Mouse (Mus musculus): Measurements from ENCODE around the gene Enpp1.

Enpp1 gene

DNA sequence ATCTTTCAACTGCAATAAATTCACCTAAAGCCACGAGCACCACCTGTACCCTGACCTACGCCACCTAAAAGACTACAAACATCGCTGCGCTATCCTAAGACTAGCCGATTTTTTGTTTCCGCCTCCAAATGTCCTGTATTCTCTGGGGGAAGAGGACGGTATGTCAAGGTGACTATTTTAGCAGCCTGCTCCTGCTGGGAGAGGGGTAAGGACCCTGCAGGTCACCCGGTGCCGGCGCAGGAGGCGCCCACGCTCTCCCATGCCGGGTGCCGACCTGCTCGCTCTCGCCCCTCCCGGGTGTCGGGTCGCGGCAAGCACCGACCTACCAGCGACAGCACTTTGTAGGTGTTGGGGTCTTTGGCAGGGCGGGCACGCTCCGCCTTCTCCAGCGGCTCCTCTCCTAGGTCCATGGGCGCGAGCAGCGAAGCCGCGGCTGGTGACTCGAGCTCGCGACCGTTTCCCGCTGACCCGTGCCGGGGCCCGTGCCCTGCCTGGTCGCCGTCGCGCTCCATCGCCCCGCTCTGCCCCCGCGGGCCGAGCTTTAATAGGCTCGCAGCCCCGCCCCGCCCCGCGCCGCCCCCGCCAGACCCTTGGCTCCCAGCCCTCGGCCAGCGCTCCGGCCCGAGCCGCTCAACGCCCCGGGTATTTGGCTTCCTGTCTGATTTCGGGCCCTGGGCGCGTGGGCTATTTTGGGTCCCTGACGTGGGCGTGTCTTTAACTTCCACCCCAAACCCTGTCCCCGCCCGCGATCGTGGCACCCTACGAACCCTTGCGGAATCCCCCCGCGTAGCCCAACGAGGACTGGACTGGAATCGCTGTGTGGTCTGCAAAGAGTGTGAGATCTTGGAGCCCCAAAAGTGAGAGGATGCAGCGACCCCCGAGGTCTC lies at the start of gene Enpp1:
TSS of gene Enpp1 (minus strand) at position 680 of the 887 bp plus-strand sequence.
- DNase-seq (ENCODE audit: low read depth, low spot score), result no peak

DNA sequence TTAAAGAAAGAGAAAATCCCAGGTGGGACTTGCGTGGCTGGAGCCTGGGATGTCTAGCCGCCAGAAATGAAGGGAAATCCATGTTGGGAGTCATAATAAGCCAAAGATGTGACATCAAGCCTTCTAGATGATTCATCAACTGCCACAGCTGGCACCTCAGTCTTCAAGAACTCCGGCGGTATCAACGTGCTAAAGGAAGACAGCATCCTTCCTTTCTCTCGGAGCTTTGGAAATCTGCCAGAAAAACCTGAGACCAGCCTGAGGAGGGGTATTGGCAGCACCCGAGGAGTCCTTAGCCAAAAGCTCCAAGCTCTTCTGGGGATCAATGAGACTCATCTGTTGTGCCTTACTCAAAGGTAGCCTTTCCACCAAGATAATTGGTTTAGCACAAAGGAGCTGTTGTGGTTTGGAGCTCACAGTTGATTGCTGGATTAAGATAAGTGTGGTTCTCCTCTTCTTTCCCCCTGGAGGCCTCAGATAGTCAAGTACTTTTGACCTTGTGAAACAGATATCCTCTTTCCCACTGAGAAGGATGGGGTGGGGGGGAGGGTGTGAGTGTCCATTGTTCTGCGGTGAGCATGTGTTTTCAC lies 46.5 kb upstream of the Enpp1 start:
- DNase-seq (ENCODE audit: low read depth, low spot score), result no peak

DNA sequence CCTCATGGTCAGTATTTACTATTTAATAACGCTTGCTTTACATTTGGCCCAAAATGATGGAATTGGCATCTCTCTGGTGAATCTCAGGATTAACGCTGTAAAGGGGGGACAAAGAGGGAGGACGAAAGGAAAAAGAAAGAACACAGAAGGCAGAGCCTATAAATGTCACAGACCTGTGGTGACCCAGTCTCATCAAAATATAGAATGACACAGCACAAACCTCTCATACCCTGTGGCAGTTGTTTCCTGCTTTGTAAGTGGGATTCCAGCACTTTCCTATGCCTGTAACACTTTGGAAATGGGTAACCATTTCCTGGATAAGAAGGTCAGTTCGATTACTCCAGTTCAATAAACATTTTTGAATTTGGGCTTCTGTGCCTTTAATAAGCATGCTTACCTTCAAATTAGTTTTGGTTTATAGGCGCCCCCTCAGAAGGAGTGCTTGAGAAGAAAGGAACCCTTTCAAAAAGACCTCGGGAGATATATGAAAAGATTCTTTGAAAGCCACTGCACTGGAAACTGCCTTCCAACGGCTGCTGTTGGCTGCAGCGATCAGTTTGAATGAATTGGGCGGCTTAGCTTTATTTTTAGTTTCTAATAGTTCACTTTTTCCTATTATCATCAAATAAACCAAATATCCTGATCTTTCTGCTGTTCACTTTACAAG lies 43.0 kb upstream of the Enpp1 start:
- DNase-seq (ENCODE audit: low read depth, low spot score), result no peak

DNA sequence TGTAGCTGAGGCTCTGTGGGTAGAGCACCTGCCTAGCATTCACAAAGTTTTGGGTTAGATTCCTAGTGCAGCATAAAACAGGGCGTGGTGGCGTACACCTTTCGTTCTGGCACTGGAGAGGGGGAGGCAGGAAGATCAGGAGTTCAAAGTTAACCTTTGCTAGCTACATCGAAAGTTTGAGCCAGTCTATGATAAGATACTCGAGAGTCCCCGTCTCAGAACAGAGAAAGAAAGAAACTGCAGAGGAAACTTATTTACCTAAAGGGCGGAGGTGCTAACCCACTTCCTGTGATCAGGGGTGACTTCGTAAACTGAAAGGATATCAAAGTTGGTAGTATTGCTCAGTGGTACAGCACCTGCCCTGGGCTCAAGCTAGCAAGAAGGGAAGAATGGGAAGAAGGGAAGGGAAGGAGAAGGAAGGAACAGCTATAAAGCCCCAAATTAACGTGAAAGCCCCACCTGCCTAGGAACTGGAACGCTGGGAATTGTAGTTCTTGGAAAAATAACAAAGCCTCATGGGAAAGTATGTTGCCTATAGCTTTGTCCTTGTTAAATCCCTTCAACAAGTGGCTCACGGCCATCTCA lies 42.4 kb upstream of the Enpp1 start:
- DNase-seq (ENCODE audit: low read depth, low spot score), result no peak

DNA sequence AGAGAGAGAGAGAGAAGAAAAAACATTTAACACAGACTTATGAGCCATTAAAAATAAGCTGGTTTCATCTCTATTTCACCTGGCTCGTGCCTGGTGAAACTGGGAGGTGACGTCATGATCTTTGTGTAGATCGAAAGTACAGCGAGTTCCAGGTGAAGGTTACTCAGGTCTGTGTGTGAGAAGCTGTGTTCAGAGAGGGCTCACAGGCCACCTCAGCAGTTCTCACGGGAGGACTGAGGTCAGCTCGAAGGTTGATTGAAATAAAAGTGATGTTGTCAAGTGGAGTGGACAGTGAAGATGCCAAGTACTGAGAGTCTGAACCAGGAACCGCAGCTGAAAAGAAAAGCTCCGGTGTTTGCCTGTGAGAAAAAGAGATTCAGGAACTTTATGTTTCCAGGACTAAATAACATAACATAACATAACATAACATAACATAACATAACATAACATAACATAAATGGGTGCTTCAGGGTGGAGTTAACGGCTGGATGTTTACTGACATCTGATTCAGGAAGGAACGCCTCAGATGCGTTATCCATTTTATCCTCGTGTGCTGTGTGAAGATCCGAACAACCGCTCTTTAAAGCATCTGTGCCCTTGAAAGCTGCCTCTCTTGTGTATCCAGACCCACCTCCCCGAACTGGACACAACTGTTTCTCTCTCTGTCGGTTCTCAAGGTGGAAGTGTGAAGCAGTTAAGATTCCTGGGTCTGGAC lies 41.7 kb upstream of the Enpp1 start:
- DNase-seq (ENCODE audit: low read depth, low spot score), result no peak

DNA sequence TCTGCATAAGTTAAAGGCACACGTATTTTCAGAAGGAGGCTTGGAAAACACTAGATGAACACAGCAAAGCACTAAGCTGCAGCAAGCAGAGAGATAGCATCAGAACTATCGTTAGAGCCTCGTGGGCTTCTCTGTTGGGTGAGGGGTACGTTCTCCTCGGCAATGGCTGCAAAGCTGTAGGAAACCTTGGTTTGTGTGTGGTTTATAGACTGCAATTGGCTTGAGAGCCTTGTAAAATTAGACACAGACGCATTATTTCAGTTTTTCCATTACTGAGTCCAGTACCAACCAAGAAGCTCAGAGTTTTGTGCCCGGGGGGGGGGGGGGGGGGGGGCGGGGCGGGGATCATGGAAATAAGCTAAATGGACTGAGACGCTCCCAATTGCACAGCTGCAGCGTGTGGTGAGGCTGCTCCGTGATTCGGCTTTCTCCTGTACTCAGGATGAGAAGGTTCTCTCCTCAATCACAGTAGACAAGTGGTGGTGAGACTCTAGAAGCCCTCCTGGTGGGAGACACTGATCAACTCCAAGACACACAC lies 31.1 kb upstream of the Enpp1 start:
- DNase-seq (ENCODE audit: low read depth, low spot score), result no peak

DNA sequence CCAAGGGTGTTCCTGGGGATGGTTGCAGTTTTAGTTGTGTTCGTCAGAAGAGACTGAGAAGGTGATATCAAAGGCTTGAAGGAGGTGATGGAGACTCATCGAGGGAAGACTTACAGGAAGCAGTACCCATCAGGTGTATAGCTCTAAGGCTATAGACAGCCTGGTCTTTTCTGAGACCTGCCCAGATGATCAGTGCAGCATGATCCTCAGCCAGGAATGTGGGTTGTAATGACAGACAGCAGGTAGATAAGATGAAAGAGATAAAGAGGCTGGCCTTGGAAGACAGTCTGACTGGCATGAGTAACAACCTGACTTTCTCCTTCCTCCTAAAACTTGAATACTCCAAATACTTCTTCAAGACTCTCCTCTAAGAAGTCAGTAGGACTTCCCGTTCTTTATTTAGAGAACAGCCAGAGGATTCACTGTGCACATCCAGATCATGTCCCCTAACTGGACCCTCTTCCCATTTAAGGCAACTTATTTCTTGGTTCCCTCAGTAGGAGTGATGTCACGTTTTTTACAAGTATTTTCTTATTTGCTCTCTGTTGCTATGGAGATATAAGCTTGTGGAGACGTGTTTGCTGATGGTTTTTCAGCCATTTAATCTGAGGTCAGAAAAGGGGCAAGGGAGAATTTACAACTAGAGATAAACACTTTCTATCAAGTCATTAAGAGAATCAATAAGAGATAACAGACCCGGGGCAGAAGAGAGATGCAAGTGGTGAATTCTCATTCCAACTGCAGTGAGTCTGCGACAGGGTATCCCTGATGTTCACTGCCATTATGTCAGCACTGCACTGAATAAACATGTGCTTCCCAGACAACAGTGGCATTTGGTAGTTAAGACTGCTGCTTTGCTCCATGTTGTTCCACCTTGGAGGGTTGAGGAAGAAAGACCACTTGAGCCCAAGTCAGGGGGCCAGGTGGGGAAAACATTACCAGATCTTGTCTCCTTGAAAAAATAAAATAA lies 29.6 kb upstream of the Enpp1 start:
- DNase-seq (ENCODE audit: low read depth, low spot score), result no peak

DNA sequence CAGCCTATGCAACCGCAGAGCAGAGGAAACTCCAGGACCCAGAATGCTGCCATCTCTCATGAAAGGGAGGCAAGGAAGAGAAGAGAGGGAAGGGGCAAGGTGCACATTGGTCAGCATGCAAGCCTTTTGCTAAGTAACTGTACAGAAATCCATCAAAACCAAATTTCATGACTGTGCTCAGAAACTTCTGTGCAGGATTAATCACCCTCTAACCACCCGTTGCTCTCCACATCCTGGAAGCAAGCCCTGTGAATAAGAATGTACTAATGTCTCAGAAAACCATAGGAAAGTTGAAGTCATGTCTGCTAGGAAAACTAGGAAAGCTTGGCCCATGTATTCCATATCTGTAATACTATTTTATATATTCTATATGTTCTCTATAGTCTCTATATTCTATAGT lies 27.2 kb upstream of the Enpp1 start:
- DNase-seq (ENCODE audit: low read depth, low spot score), result no peak

DNA sequence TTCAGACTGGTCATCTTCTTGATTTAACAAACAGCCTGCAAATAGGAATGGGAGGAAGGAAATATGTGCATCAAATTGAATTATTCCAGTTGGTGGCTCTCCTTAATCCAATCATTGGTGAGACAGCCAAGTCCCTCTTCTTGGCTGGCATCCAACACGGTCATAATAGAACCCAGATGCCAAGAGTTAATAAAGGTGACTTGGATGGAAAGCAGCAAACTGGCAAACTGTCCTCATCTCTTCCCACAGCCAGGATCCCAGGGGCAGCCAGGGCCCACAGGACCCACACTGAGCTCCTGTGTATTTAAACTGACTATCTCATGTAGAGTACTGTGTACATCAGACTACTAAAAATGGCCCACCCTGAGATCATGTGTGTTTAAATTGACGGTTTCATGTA lies 26.5 kb upstream of the Enpp1 start:
- no peak for DNase-seq (ENCODE audit: low read depth, low spot score)

DNA sequence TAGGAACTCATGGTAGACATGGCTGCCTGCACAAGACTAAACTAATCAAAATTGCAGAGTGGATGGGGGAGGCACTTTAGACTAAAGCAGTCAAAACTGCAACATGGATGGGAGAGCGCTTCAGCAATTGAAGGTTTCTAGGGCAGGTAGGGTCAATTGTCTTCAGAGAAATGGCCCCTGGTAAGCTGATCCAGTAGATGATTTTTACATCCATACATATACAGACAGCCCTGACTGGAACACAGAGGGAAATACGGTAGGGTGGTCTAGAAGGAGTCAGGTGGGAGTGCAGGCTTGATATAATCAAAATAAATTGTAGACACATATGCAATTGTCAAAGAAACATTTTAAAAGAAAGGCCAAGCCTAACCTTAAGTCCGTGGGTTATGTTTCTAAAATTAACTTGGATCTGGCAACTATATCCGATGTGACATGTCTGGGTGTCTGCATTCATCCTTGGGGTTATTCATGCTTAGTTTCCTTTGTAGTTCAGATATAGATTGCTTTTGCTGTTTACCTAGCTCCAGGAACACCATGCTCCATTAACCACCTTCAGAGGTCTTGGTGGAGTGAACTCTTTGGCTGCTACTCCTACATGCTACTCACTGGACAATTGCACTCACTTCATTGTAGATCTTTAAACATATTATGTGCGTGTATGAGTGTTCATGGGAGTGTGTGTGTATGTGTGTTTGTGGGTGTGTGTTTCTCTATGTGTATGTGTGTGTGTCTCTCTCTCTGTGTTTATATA lies 23.2 kb upstream of the Enpp1 start:
- no peak for DNase-seq (ENCODE audit: low read depth, low spot score)

DNA sequence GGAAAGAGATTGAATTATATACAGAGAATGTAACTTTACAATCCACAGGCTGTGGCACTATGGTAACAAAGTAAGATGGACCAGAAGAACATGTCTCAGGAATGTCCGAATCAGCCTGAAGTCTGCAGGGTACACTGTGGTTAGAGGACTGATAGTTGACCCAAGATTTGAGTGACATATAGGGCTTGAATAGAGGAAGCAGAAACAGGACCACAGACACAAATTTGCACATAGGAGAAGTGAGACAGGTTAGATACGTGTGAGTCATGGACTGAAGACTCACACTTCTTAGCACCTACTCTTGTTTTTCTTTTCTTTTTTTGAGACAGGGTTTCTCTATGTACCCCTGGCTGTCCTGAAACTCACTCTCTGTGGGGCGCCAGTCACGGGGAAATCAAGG lies 15.5 kb upstream of the Enpp1 start:
- no peak for DNase-seq (ENCODE audit: low read depth, low spot score)

DNA sequence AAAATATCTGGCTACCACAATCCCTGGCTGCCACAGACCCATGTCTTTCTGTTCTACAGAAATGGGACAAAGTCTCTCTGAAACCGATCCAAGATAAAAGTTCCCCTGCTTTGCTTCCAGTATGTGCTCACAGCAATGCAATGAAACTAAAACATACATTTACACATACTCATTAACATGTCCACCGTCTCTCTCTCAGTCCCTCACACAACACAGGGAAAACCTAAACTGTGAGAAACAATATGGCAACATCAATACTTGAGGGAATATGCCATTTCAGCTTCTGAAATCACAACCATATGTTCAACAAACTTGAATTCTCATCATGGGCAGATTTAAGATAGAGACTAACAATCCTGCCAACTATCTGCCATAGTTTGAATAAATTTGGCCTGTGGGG lies 13.2 kb upstream of the Enpp1 start:
- no peak for DNase-seq (ENCODE audit: low read depth, low spot score)

DNA sequence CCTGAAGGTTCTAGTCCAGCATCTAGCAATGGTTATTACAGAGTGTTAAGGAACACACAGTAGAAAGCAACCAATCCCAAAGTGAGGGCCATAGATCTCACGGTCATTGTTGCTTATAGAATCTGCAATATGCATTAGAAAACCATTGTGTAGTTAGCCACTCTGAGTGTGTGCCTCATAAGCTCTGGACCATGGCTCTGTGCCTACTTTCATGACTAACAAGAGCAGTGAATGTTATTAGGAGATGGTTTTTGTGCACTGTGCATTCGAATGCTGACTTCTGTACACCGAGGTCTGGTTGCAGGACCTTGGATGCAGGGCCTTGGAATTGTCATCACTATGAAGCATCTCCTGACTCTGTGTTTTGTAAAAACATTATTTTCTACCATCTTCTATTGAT lies 9.9 kb upstream of the Enpp1 start:
- no peak for DNase-seq (ENCODE audit: low read depth, low spot score)

DNA sequence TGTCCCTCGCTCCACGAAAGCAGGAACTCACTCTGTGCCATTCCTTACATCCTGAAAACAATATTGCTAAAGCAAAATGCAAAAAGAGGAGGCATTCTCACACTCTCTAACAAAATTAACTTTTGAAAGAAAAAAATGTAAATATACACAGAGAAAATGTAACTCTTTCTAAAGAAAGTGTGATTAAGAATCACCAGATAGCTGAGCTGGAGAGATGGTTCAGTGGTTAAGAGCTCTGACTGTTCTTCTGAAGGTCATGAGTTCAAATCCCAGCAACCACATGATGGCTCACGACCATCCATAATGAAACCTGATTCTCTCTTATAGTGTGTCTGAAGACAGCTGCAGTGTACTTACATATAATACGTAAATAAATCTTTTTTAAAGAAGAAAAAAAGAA lies 7.4 kb upstream of the Enpp1 start:
- DNase-seq (ENCODE audit: low read depth, low spot score), result no peak

DNA sequence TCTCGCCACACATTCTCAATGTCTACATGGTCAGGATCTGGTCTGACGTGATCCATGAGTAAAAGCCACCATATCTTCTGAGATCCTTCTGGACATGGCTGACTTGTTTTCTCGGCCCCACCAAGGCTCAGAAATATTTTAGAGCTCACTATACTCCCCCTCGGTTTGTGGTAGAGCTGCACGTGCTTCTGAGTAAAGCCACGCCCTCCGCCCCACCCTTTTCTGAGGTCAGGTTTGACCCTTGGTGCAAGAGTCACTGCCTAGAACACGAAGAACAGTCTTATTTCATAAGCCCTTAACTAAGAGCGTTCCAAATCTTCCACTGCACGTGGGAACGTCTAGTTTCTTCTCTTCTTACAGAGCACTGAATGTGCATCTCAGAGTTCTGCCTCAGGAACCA lies 6.8 kb upstream of the Enpp1 start:
- no peak for DNase-seq (ENCODE audit: low read depth, low spot score)

DNA sequence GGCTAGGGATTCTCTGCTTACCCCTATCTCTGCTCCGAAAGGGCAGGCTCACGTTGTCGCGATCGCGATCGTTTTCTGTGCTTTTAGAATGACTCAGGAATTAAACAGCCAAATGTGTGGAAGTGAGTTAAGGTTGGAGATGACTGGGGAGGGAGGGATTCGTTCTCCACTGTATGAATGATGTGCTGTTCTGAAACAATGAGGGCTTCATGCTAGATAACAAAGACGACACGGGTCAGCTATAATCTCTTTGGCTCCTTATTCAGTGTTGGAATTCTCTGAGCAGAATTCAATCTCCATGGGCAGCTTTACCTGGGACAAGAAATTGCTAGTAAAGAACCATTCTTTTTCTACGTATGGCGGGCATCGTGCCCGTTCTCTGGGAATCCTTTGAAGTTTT lies 6.1 kb upstream of the Enpp1 start:
- no peak for DNase-seq (ENCODE audit: low read depth, low spot score)

DNA sequence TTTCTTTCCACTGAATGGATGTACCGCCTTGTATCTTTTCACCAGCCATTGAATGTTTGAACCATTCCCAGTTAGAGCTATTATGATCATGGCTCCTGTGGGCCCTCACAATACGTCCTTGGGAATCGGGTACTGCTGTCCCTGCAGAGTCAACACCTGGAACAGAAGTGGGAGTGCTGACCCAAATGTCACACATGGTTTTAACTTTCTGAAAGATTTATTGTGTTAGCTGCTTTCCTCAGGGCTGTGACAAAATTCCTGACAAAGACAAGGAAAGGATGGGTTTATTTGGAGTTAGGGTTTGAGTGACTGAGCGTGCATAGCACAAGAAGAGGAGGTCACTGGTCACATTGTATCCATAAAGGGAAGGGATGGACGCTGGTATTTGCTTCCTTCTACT lies 4.3 kb upstream of the Enpp1 start:
- DNase-seq (ENCODE audit: low read depth, low spot score), result no peak

DNA sequence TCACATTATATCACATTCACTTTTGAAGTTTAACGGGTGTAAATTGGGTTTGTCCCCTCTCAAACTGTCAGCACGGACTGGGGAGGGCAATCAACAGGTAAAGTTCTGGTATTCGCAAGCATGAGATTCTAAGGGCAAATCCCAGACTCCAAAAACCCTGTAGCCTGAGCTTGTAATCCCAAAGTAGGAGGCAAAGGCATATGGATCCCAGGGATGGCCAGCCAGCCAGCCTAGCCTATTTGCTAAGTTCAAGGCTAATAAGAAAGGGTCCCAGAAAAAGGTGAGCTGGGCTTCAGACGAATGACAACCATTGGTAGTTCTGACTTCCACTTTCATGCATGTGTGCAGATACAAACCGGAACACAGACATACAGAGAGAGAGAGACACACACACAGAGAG lies 942 bp upstream of the Enpp1 start:
- DNase-seq (ENCODE audit: low read depth, low spot score), result no peak

DNA sequence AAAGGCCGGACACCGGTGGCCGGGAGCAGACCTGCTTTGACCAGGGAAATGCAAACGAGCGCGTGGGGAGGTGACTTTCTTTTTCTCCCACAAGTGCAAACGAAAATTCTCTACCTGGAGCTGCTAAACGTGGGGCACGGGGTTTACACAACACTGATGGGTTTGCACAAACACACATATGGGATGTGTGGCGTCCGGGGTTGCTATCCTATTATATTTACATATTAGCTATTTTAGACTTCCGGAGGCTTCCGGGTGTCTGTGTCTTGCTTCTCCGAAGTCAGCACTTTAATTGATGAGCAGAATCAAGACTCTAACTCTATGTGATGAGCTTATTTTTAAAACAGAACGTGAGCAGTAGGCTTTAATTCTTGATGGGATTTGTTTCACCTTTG lies 405 bp upstream of the Enpp1 start:
- DNase-seq (ENCODE audit: low read depth, low spot score), result no peak

DNA sequence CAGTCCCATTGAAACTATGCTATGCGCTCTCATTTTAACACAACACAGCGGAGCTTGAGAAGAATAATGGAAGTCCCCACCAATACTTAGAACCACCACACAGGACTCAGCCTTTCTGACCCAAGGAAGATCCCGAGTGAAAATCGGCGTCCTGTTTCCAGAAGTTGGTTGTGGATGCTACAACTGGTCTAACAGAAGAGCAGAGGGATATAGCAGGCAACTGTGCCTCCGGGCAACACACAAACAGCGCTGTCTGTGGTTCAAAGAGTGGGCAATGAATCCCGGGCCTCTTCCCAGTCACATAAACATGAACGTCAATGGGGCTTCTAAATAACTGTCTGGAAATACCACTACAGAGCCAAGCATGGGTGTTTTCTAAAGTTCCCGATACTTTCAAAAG lies 888 bp downstream of the Enpp1 start:
- DNase-seq (ENCODE audit: low read depth, low spot score), result no peak

Data from c-Kit-negative CD71-positive TER-119-positive erythroid progenitor cells, embryonic 14.5 days (primary cell).